Mouse (Mus musculus) heart, adult 9 months (tissue): ENCODE data around the gene Tmem158.

Experiments used
- DNase-seq, 2 experiments: peaks; one replicate each; pipeline ENCODE4 v3.0.0; 2022; ENCODE audit warnings: low spot score in 2 of 2

Gene Tmem158

GRCm38 (mm10) chr9:123245146-123245545 lies 15.4 kb downstream of the Tmem158 start:
- DNase-seq: no peak

- DNase-seq: no peak
Measured at GRCm38 (mm10) chr9:123243988-123244387, 16.6 kb downstream of the Tmem158 start.

DNA sequence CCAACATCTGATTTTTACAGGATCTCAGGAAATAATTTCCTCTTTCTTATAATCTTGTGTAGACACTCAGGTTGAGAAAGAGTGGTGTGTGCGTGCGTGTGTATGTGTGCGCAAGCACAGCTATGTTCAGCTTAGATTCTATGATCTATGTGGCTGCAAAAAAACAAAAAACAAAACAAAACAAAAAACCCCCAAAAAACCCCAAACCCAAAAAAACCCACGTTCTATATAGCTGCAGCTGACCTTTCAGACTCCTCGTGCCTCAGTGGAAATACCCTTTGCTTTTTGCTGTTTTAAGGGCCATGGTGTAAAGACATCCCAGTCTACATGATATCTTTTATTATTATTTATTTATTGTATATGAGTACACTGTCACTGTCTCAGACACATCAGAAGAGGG lies 19.4 kb downstream of the Tmem158 start:
- no peak for DNase-seq

DNA sequence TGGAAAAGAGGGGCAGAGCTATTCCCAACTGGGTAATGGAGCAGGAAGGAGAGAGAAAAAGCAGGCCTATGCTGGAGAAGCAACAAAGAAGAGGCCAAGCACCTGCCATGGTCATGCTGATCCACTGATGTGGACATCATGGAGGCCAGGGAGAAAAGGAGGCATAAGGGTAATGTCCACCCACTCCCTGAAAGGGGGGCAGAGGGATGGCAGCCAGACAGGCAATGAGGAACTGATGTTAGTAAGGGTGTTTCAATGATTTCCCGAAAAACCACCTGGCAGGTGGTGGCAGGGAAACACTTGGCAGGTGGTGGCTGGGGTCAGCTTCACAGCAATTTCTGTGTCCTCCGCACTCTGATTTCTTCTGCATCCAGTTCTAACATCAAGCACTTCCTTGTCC lies 19.8 kb downstream of the Tmem158 start:
- no peak for DNase-seq

DNA sequence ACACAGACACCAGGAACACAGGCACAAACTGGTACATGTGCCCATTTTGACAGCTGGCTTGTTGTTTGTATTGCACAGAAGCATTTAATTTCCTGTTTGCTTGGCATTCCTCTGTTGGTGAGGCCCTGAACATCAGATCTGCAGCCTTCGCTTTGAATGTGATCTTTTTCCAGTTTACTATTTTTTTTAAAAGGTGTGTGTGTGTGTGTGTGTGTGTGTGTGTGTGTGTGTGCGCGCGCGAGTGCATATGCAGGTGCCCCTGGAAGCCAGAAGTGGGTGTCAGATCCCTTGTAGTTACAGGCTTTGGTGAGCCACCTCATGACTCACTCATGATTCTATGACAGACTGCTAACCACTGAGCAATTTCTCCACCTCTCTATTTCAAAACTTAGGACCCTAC lies 20.3 kb downstream of the Tmem158 start:
- DNase-seq: no peak

DNA sequence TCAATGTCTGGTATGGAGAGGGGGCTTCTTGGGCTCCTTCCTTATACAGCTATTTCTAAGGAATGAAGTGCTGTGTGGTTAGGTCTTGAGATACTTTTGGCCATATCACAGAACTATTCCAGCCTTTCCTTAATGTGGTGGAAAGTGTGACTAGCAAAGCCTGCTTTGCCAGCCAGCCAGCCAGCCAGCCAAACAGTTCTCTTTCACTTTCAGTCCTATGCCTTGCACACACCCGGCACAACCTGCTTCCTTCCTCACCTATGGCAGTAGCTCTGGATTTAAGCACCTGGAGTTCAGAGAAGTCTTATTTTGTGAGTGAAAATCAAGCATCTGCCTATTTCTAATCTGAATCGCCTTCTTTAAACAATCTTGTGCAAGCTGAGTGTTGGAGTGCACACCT lies 20.9 kb downstream of the Tmem158 start:
- DNase-seq: no peak

- DNase-seq: peak; percentile 7 to 16
Measured at GRCm38 (mm10) chr9:123238256-123239045, 22.1 kb downstream of the Tmem158 start.

DNA sequence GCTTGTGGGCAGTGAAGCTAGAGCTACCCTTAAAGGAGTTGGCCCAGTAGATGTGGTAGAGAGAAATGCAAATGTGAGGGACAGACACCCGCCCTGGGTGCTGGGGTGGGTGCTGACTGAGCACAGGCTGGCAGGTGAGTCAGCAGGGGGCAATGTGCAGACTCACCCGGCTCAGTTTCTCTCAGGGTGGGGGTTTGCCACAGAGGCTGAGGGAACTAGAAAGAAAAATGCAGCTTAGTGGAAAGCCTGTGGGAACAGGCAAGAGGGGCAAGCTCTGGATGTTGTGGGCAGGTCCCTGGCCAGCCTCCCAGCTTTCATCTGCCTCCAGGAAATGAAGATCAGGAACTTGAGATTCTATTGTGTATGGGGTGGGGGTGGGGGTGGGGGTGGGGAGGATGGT lies 22.8 kb downstream of the Tmem158 start:
- peak; percentile 48 to 57 for DNase-seq

- peak in 1 of 2 experiments; percentile 44 for DNase-seq
Measured at GRCm38 (mm10) chr9:123235621-123236020, 24.9 kb downstream of the Tmem158 start.

DNA sequence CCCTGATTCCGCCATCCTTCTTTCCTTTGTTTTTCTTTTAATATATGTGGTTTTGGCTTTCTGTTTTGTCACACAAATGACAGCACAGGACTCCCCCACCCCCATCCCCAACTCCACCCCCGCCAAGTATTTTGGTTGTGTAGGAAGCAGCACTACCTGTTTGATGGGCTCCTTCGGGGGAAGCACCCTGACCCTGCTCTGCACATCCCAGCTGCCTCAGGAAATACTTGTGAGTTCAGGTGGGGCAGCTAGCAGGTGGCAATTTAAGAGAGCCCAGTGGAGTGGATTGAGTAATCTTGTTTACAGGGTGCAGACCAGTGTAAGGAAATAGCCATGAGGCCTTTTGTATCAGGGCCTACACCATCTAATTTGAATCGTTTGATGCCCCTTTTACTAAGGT lies 30.7 kb downstream of the Tmem158 start:
- DNase-seq: no peak

DNA sequence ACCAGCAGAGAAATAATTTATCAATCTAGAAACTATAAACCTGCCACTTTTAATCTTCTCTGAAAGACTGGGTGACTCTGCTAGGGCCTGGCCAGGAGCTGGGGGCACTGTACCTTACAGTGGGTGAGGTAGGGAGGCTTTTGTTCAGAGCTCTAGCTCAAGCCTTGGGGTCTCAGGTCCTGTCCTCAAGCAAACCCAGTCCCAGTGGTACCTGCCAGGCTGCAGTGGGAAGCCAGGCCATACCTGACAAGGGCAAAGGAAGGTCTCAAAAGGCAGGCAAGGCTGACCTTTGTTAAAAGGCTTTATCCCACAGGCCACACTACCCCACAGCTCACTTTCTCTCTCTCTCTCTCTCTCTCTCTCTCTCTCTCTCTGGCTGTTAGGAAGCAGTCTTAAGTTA lies 31.9 kb downstream of the Tmem158 start:
- no peak for DNase-seq

DNA sequence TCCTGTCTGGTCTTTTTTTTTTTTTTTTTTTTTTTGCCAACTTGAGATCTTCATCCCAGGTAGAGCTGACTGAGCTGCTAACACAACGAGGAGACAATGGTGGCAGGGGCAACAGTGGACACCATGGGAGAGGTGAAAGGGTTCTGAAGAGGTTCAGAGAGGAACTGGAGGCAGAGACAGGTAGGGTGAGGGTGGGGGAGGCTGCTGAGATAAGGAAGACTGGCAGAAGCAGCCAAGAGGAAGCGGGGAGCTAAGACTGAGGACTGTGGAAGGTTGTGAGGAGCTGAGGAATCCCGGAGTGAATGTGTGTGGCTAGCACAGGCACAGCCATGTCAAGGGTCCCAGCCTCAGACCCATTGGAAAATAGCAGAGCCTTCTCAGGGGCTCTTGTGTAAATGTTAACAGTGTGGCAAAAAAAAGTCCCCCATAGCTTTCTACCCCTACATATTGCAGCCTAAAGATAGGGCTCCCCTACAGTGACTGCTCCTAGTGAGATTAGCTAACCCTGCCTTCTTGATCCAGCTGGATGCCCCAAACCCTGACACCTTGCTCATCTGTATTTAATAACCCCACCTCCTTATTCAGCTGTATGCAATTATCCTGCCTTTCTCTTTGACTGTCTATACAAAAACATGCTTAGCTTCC lies 33.3 kb downstream of the Tmem158 start:
- no peak for DNase-seq

GRCm38 (mm10) chr9:123224863-123225431 lies 35.6 kb downstream of the Tmem158 start:
- DNase-seq: no peak

DNA sequence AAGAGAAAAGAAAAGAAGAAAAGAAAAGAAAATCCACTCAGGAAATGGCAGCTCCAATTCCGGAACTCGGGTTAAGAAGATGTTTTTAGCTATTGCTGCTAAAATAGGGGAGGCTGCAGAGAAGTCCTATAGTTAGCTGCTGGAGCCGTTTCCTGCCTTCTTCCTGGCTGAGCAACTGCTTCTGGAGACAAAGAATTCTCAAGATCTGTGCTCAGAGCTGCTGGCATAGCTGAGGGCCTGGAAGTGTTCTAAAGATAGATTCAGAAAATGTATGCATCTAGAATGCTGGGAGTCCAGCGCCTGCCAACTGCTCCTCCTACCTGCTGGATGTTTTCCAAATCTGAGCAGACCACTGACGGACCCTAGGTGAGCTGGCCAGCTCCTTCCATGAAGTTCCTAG lies 40.7 kb downstream of the Tmem158 start:
- DNase-seq: no peak

DNA sequence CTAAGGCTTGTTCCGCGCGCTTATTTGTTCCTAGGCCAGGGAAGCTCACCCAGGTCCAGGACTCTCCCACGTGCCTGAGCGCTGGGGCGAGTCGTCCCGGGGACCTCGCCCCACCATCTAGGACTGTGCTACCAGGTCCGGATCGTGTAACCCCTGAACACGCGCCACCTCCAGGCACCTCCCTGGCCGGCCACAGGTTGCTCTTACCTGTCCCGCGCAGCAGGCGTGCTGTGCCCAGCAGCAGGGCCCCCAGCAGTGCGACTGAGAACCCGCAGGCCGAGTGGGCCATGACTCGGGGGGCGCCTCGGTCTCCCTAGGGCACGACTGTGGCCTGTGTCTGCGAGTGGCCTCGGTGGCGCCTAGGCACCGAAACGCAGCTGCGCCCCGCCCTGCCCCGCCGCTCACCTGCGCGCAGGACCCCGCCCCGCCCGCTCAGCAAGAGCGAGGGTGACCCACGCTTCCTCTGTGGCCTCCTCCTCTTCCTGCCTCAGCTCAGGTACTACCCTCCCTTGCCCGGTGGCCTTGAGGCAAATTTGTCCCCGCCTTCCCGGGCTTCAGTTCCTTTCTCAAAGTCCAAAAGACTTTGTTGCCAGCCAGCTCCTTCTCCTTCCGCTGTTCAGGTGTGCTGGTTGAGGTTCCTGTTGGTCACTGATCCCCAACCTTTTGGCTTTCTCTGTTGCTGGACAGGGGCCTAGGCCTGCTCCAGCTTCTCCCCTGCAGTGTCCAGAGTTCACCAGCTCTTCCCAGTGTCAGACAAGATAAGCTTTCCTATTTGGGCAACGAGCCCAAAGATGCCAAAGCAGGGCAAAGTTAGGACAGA lies 44.7 kb downstream of the Tmem158 start, which contains the start of gene Cdcp1:
Cdcp1 (minus strand) TSS at position 418 of the 820 bp plus-strand sequence.
- no peak for DNase-seq

GRCm38 (mm10) chr9:123213371-123213770 lies 47.2 kb downstream of the Tmem158 start:
- no peak for DNase-seq
